Mouse (Mus musculus) layer of hippocampus, adult 8-10 months (tissue): ENCODE measurements at regions not wholly inside any gene's neighbourhood (a gene's known extent, or its start where the extent isn't known, plus 50 kb on each side); places are given as distances from the start of the nearest gene placed in this dataset.

Experiments used
- DNase-seq, 2 experiments: peaks; one replicate each; pipeline ENCODE4 v3.0.0; 2022; ENCODE audit warnings: low spot score in 2 of 2

DNA sequence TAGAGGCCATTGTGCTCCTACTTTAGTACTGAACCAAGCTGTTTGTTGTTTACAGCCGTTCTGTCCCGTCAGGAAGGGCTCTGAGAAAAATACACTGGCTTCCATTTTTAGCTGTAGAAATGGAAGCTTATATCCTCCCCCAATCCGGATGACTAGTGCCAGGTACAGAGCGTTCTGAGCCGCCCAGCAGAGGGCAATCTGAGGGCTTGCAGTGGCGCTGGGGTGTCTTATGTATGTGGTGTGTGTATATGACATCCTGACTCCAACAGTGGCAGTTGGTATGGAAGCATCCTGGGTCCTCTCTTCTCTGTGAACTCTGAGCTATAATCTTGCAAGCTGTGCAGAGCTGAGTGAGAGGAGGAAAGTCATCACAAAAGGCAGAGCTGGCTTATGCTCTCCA, 389.0 kb downstream of the Rps24 start:
- DNase-seq: no peak

- no peak for DNase-seq
Measured at GRCm38 (mm10) chr14:24876508-24876907, 389.6 kb downstream of the Rps24 start.

DNA sequence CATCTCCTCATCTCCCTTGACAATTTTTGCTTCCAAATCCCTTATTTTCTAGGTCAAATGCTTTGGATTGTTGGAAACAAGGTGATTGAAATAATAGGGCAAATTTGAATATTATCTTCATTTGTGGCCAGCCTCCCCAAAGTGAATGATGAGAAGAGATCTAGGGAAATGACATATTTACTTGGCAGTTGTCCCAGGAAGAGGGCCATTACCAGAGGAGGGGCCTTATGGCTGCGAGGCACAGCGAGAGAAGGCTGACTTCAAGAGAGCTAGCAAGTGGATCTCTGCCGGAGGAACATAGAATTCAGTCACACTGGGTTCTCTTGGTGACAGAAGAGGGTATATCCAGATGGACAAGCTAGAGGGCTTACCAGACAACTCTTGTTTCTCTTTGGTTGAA, 390.9 kb downstream of the Rps24 start:
- DNase-seq: no peak

DNA sequence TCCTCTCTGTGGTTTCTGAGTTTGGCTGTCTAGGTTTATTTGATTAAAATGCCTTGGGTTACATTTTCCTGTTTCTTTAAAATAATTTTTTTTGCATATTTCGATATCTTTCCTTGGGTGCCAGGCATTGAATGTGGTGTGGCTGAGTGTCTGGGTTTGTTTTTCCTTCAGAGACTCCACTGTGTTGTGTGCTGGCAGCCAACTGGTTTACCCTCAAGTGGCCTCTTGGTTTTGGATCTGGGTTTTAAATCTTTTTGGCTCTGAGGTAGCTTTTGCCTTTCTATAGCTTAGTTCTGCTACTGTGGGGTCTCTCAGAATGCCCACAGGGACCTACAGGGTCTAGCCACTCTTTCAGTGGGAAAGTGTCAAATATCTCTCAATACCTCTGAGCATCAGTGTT, 399.2 kb downstream of the Rps24 start:
- no peak for DNase-seq

GRCm38 (mm10) chr14:24886896-24887421, 400.0 kb downstream of the Rps24 start:
- no peak for DNase-seq

GRCm38 (mm10) chr14:24890856-24891255, 403.9 kb downstream of the Rps24 start:
- DNase-seq: no peak

DNA sequence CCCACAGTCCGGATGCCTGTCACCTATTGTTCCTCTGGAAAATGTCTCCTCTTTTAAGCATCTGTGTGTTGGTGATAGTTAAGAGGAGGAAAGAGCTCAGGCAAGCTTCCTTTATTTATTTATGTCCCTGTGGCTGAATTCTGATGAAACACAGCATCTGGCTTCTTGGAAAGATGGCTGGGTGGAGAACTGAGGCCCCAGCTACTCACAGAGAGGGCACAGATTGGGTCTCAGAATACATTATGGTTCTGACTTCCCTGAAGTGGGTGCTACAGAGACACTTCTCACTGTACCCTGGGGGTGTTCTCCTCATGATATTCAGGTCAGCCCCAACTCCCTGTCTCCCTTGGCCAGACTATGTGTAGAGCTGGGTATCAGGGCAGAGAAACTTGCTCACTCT, 408.3 kb downstream of the Rps24 start:
- no peak for DNase-seq

- no peak for DNase-seq
Measured at GRCm38 (mm10) chr14:24896681-24897080, 409.8 kb downstream of the Rps24 start.

DNA sequence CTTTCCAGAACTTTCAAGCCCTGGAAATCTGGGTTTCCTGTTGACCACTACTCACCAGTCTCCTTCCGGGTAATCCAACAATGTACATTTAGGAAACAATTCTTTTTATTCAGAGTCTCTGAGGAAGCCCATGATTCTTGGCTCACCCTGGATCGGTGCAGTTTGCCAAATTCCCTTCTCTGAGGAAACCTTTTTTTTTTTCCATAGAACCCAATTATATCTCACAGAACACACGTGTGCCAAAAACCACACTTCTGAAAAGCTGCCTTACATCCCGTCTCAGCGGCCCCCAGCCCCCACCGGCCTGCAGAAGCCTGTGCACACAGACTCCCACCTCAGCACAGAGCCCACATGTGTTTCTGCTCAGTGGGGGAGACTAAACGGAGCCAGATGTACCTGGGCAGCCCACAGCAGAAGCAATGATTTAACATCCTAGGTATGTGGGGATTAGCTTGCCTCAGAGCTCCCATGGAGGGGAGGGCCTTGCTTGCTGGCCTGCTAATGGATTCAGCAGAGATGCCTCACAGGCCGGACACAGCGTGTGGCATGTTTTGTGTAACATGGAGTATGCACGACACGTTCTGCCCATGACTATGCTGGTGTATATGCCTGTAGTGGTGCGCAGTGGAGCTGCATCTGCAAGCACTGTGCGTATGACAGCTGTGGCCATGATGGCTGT, 413.7 kb downstream of the Rps24 start:
- no peak for DNase-seq

DNA sequence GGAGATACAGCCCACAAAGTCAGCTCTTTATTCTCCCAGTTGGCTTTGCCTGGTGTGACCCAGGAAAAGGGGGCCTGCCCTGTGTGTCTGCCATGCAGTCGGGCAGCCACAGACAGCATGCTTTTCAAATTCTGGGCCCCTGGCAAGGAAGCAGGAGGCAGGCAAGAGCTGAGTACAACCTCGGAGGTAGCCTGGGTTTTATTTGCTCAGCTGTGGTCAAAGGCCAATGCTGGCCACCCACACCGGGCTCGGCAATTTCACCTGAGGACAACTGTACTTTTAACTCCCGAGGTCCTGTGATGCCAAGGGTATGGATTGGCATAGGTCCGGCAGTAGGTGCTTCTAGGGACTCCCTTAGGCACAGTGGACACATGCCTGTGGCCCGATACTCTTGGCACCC, 414.8 kb downstream of the Rps24 start:
- no peak for DNase-seq

- no peak for DNase-seq
Measured at GRCm38 (mm10) chr14:24902870-24903269, 415.9 kb downstream of the Rps24 start.

GRCm38 (mm10) chr14:24904712-24905111, 417.8 kb downstream of the Rps24 start:
- DNase-seq: no peak

DNA sequence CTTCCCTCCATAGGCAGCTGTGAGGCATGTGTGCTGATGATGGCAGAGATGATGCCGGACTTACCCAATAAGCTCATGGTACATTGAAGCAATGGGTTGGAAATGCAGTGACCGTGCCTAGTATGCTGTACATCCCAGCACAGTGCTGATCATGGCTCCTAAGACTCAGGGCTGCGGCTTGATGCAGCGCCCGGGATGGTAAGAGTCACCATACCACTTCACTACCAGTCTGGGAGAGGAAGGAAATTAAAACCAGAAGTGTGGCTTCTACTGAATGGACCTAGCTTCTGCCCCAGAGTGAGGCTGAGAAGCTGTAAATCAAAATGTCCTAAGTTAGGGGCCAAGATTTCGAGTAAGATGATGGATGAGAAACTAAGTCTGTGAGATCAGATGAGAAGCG, 420.0 kb downstream of the Rps24 start:
- DNase-seq: no peak

- no peak for DNase-seq
Measured at GRCm38 (mm10) chr14:24908377-24908776, 421.5 kb downstream of the Rps24 start.

DNA sequence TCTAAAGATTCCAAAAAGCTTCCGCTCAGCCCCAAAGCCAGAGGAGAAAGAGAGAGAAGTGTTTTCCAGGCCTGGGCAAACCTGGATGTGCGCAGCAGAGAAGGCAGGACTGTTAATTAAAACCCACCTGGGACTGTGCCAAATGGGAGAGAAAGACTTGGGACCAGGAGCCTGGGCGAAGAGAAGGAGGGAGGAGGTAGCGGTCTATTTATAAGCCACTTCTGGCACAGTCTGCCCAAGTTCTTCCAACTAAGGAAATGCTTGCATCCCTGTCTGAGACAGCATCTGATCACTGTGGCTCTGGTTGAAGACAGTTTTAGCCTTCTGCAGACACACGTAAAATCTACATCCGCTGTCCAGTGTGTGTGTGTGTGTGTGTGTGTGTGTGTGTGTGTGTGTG, 424.7 kb downstream of the Rps24 start:
- DNase-seq: peak; percentile 58 to 64

GRCm38 (mm10) chr14:24919056-24919455, 432.1 kb downstream of the Rps24 start:
- DNase-seq: no peak

GRCm38 (mm10) chr14:24922006-24922405, 435.1 kb downstream of the Rps24 start:
- no peak for DNase-seq

DNA sequence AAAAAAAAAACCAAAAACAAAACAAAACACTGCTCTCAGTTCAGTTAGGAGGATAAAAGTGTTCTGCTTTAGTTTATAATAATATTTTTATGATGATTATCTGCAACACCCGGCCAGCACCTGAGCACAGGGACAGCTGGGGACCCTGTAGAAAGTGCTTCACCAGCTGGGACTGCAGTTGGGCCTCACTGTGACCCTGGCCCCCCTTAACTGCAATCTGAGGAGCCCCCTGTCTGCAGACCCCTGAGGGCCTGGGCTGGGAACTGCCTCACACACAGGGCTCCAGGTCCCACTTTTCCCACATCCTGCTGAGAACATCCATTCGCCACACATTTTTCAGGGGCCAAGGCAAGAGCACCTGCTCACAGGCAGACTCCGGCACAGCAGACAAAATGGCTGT, 437.6 kb downstream of the Rps24 start:
- no peak for DNase-seq

DNA sequence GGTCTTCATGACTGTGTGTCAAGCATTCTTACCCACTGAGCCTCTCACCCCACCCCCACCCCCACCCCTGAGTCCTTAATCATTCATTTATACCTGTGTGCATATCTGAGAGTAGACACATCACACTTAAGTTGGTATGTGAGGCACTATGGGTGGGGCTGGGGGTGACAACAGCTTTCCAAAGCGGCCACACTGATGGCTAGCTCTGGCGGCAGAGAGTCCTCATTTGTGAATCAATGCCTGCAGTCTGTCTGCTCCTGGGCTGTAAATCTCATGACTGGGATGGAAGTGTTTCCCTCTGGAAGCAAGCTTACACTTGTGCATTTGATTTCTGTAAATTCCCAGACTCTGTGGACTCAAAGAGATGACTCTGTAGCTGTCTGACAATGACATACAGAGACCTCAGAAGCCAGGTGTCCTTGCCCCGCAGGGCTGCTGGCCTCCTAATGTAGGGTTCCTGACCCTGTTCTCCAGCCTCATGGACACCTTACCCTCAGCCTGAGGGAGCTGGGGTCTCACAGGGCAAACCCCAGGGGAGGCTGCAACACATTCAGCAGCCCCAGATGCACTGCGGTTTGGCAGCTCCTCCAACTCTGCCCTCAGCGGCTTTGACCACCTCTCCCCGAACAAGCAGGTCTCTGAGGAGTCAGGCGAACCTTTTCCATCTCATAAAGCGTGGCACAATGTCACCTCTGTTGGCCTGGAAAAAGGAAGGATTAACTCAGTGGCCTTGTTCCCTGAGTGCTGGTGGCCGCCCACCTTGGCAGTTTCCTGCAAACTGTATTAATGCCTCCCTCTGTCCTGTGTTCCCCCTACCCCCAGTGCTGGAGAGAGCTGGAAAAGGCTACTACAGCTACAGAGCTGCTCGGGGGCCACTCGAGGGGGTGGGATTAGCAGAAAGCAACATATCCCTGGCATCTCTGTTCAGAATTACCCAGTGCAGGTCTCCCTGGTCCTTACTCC, 439.4 kb downstream of the Rps24 start:
- peak in 1 of 2 experiments; percentile 24 for DNase-seq

DNA sequence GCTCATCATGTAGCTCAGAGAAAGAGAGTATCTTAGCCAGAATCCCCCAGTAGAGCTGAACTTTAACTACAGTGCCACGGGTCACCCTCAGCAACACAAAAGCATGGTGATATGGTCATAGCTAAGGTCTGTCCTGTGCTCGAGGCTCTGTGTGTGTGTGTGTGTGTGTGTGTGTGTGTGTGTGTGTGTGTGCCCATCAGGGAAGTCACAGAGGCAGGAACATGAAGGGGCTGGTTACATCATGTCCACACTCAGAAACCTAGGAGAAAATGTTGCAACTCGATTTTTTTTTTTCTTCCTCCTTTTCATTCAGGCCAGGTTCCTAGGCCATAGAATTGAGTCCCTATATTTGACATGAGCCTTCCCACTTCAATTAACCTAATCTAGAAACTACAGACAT, 441.8 kb downstream of the Rps24 start:
- no peak for DNase-seq

DNA sequence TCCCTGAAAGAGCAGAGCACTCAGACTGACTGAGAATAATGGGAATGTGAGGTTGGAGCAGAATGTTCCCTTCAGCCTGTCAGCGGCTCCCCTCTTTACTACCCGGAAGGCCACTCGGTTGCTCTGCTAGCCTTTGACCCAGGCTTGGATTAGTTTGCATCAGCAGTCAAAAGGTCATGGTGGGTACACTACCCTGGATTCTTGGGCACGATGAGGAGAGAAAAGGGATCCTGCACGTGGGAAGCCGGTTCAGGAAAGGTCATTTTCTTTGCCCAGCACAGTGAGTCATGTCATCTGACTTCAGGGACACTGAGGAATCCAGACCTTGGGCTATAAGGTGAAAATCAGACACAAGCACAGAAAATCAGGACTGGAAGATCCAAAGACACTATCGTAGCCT, 443.3 kb downstream of the Rps24 start:
- no peak for DNase-seq

DNA sequence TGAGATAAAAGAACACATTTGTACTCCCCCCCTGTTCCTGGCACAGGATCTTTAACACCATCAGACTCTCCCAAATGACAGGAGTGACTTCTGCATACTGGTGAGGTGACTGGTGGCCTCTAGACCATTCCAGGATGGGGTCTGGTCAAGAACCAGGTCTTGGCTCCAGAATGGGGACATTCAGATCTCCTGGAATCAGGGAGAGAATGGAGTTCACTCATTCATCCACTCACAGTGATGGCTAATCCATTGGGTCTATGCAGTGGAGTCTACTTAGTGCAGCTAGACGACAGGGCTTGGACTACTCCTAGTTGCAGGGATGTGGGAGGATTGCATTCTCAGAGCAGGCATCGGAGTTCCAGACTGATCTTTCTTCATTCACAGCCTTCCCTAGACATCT, 451.0 kb downstream of the Rps24 start:
- DNase-seq: no peak

DNA sequence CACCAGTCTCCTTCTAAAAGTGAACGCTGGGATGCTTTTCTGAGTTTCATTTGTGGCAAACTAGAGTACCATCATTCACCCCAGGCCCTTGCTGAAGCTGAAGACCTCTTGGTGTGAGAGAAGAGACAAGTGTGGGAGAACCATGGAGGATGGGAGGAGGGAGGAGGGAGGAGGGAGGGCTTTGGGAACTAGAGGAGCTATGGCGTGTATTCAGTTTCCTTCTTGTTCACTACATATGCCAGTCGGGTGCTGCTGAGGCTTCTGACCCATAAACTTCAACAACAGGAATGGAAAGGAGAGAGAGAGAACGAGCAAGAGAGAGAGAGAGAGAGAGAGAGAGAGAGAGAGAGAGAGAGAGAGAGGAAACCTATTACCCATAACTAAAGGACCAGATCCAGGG, 452.1 kb downstream of the Rps24 start:
- DNase-seq: no peak
